Mouse (Mus musculus) lung, postnatal 4 days (tissue): Measurements from ENCODE around the gene Ank3.

Experiments
- DNase-seq, 2 experiments: peaks; one replicate each; pipeline ENCODE4 v3.0.0; 2021

Ank3 gene

DNA sequence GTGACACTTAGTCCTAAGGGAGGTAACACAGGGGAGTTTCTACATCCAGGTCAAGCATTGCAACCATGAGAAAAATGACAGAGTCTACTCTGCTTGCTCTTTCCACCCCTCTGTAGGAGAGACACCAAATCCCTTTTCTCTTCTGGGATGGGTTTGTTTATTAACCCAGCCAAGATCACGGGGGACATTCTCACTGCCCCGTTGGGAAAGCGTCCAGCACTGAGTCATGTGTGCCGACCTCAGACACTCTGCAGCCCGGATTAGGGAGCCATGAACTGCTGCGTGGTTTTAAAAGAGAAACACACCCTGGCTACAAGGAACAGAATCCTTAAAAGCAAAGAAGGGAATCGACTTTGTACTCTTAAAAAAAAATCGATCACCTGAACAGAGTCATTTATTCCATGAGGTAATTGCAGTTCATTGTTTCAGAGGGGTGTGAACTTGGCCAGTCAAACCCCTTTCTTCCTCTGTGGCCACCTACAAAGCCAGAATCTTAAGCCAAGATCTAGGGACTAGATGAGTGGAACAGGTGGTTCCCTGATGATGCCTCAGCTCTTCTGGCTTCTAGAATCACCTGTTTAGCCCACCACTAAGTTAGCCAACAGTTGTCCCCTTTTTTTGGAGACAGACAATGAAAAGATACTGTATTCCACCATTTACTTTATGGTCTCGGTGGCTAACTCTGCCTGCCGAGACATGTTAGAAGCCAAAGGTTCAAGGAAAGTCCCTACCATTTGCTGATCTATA is 518.3 kb downstream of the Ank3 start:
- DNase-seq, result no peak

DNA sequence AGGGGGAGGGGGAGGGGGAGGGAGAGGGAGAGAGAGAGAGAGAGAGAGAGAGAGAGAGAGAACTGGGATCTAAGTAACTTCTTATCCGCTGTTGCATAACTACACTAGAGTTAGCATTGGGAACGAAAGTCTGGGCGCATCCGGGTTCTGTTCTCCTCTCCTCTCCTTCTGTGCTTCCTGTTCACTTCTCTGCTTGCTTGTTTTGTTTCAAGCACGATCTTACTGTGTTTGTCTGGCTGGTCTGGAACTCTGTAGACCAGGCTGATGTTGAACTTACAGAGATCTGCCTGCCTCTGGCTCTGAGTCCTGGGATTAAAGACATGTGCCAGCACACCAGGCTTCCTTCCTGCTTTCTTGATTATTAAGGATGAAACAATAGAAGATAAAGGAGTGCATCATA is 519.1 kb downstream of the Ank3 start:
- DNase-seq, result no peak

GRCm38 (mm10) chr10:69918461-69919151 is 520.0 kb downstream of the Ank3 start:
- DNase-seq, result no peak

DNA sequence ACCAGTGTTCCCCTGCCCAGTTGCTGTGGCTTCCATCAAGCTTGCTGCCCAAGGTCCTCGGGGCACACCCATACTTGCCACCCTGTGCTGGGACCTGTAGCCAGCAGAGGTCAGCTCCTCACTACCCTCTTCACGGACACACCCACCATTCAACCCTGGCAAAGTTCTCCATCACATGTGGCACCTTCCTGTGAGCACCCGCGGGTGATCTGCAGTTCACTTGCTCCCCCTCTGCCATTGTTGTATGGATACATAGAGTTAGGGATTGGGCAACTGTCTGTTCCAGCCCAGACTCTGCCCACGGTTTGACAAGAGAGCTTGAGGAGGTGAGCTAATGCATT is 520.5 kb downstream of the Ank3 start:
- DNase-seq, result no peak

GRCm38 (mm10) chr10:69919746-69920145 is 521.2 kb downstream of the Ank3 start:
- DNase-seq, result no peak

GRCm38 (mm10) chr10:69922076-69922475 is 523.5 kb downstream of the Ank3 start:
- DNase-seq, result no peak

- DNase-seq, result no peak
Observed at GRCm38 (mm10) chr10:69923801-69924200, 525.2 kb downstream of the Ank3 start.

DNA sequence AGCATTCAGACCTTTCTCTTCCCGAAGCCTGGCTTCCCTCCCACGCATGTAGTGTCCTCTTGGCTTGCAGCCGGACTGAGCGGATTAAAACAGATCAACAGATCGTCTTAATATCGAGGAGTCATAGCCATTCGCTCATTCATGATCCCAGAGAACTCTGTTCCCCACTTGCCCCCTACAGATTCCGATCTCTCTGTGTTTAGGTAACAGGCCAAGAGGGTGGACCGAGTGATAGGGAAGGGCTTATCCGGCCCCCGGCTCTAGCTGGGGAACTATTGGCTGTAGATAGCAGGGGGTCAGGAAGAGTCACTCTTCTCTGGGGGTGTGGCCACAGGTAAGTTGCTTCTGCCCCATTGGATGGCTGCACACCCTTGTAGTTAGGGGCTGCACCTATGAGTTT is 525.7 kb downstream of the Ank3 start:
- peak; percentile 20 to 43 for DNase-seq

DNA sequence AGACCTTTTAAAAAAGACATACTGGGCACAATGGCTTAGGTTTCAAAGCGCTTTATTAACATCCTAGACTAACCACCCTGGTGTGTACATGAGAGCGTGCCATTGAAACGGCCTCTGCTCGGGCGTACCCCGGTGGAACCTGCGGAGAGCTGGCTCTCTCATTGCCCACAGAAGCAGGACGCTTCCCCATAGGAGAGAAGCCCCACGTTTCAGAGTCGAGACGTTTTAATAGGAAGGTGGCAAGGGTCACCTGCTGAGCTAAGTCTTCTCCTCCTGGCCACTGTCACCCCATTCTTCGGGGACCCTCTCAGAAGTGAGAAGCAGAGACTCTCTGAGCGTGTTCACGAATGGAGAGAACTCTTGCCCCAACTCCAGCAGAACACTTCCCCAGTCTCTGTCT is 526.3 kb downstream of the Ank3 start:
- no peak for DNase-seq

DNA sequence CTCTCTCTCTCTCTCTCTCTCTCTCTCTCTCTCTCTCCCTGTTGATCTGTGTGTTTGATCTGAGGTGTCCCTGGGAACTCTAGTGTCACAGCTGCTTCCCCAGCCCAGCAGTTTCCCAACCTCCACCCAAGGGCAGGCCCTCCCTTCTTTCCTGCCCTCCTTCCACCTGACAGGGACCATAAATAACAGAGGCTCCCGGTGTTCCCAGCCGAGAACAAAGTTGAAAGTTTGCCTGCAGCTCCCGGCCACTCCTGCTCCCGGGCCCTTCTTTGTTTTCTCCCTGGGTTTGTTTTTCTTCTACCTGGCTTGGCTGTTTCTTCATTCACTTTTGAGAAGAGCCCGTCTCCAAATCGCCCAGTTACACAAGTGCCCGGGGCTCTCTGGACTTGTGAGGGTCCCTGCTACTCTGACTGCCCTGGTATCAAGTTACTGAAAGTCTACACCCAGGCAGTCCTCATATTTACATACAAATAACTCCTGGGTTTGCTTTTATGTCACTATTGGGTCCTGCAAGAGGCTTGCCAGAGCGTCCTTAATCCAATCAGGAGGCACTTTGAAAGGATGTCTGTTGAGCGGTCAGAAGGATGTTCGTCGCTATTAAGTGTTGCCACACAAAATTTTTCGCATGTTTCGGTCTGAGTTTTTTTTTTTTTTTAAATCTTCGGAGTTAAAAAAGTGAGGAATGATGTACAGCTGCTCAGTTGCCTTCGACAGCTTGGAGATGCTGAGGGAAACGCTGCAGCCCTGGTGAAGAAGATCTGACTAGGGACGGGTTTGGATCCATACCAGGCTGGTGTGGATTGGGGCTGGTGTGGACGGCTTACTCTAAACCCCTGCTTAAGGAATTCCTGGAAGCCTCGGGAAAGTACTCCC is 526.9 kb downstream of the Ank3 start:
- DNase-seq, result peak; percentile 18 to 42

DNA sequence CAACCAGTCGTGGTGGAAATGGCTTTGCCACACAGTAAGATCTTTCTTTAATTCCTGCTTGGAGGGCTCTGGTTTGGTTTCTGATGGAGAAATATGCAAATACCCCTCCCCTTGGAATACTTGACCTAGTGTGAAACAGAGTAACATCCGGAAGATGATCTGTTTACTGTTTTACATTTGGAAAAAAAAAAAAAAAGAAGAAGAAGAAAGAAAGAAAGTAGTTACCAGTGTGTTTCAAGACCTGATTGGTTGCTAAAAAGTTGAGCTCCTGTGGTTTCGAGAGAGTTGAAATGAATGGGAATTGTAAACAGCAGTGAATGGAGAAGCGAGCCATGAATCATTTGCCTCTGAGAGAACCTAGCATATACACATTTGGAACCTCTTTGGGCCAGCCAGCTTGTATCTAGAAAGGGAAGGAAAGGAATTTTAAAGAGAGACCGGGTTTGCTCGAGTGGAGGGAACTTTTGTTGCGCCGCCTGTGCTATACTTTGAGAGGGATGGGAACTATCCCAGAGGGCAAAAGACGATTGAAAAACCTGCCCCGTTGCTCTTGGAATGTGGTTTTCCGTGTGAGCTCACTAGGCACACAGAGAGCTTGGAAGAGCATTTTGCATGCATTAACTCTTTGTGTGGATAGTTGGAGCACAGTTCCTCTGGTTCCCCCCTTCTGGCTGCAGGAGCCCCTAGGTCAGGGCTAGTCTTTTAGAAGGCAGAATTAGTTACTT is 527.7 kb downstream of the Ank3 start:
- DNase-seq, result peak in 1 of 2 experiments; percentile 21

DNA sequence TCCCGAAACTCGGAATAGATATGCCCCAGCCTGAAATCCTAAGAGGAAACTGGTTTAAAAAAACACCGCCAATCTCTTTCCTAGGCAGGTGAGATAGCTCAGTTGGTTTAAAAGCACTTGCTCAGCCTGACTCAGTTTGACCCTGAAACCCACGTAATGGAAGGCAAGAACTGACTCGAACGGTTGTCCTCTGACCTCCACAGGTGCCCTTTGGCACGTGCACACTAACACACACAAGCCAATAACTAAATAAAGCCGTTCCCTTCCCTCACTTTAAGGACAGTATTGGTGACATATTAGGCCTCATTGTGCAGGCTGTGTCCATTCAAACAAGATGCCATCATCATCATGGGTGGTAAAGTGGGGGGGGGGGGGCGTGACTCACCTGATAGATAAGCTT is 528.4 kb downstream of the Ank3 start:
- no peak for DNase-seq

GRCm38 (mm10) chr10:69928358-69928757 is 529.8 kb downstream of the Ank3 start:
- no peak for DNase-seq

GRCm38 (mm10) chr10:69930503-69930902 is 531.9 kb downstream of the Ank3 start:
- peak in 1 of 2 experiments; percentile 44 for DNase-seq

- no peak for DNase-seq
Observed at GRCm38 (mm10) chr10:69936443-69937067, 538.0 kb downstream of the Ank3 start.

- no peak for DNase-seq
Observed at GRCm38 (mm10) chr10:69937291-69937921, 538.8 kb downstream of the Ank3 start.

DNA sequence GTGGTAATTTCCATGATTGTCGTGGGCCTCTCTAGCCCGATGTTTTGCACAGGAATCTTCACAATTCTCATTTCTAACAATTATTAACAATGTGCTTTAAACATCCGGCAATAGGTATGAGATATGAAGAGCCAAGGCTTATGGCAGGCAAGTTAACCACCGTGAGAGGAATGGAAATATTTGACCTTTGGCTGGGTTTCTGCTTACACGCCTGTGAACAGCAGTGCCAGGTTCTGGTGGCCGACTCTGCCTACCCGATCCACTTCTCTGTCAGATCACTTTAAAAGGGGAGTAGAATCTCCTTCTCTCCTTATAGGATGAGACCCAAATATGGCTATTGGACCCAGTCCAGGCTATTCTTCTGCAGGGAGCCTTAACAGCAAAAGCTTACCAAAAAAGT is 540.6 kb downstream of the Ank3 start:
- DNase-seq, result no peak

DNA sequence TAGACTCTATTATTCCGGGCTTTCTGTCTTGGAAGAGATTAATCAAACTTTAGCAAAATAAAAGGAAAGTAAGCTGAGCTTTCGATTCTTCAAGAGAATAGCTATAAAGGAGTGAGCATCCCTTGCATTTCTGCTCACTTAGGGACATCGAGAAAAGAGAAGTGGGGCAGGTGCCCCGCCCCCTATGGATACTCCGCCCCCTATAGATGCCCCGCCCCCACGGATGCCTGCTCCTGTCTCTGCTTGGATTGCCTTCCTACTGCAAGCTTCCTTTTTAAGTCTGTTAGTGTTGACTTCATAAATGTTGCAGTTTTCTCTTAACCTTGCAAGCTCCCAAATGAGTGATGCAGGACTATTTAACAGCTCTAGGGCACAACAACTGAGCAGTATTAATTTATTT is 541.4 kb downstream of the Ank3 start:
- DNase-seq, result no peak

- DNase-seq, result no peak
Observed at GRCm38 (mm10) chr10:69941001-69941400, 542.4 kb downstream of the Ank3 start.

GRCm38 (mm10) chr10:69944845-69945244 is 546.3 kb downstream of the Ank3 start:
- DNase-seq, result no peak

DNA sequence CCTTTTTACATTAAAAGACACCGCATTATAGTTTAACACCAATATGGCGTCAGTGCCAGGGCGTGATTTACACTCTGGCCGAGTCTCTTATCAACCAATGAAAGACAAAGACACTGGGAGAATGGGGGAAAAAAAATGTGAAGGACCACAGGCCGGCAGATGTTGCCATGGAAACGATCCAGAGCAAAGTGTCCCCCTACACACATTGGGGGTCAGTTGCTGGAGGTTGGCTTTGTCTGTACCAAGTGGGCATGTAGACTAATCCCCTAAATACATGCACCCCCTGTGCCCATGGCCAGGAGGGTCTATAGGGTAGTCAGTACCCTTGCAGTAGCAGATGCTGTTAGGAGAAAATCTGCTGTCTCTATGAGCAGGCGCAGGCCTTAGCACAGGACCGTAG is 547.3 kb downstream of the Ank3 start:
- no peak for DNase-seq

- no peak for DNase-seq
Observed at GRCm38 (mm10) chr10:69946271-69946670, 547.7 kb downstream of the Ank3 start.
